Mouse (Mus musculus) megakaryocyte-erythroid progenitor cell, adult 5-6 weeks (primary cell): ENCODE measurements at regions not wholly inside any gene's neighbourhood (a gene's known extent, or its start where the extent isn't known, plus 50 kb on each side); places are given as distances from the start of the nearest gene placed in this dataset.

ENCODE experiments used
- ATAC-seq: replicated peaks from 2 replicates; pipeline ENCODE4 v1.8.0; 2016; ENCODE audit warnings: mild to moderate bottlenecking, inconsistent platforms; ENCODE audit not compliant: severe bottlenecking, poor library complexity, low FRiP score, low TSS enrichment

- no peak for ATAC-seq
Observed at GRCm38 (mm10) chr7:36829710-36830109, 131.8 kb downstream of the Tshz3 start.

GRCm38 (mm10) chr7:36830155-36830554 lies 132.2 kb downstream of the Tshz3 start:
- ATAC-seq = no peak

- ATAC-seq = no peak
Observed at GRCm38 (mm10) chr7:36848279-36848678, 150.4 kb downstream of the Tshz3 start.

GRCm38 (mm10) chr7:36851275-36851889 lies 153.5 kb downstream of the Tshz3 start:
- ATAC-seq = no peak

- no peak for ATAC-seq
Observed at GRCm38 (mm10) chr7:36854308-36854707, 156.4 kb downstream of the Tshz3 start.

GRCm38 (mm10) chr7:36859428-36859827 lies 161.5 kb downstream of the Tshz3 start:
- no peak for ATAC-seq

- no peak for ATAC-seq
Observed at GRCm38 (mm10) chr7:36862481-36862880, 164.6 kb downstream of the Tshz3 start.

- ATAC-seq = no peak
Observed at GRCm38 (mm10) chr7:36863745-36864144, 165.8 kb downstream of the Tshz3 start.

GRCm38 (mm10) chr7:36864675-36865074 lies 166.8 kb downstream of the Tshz3 start:
- ATAC-seq = no peak

GRCm38 (mm10) chr7:36866602-36867001 lies 168.7 kb downstream of the Tshz3 start:
- ATAC-seq = no peak

- ATAC-seq = no peak
Observed at GRCm38 (mm10) chr7:36874004-36874403, 176.1 kb downstream of the Tshz3 start.

- no peak for ATAC-seq
Observed at GRCm38 (mm10) chr7:36877686-36878085, 179.8 kb downstream of the Tshz3 start.

GRCm38 (mm10) chr7:36892776-36893500 lies 195.0 kb downstream of the Tshz3 start:
- ATAC-seq = no peak

- ATAC-seq = no peak
Observed at GRCm38 (mm10) chr7:36896339-36896738, 198.4 kb downstream of the Tshz3 start.

- ATAC-seq = no peak
Observed at GRCm38 (mm10) chr7:36901537-36901936, 203.6 kb downstream of the Tshz3 start.

- no peak for ATAC-seq
Observed at GRCm38 (mm10) chr7:36913304-36913703, 215.4 kb downstream of the Tshz3 start.

- no peak for ATAC-seq
Observed at GRCm38 (mm10) chr7:36914261-36914660, 216.3 kb downstream of the Tshz3 start.

- no peak for ATAC-seq
Observed at GRCm38 (mm10) chr7:36915171-36915570, 217.3 kb downstream of the Tshz3 start.

- no peak for ATAC-seq
Observed at GRCm38 (mm10) chr7:36917011-36917410, 219.1 kb downstream of the Tshz3 start.

- no peak for ATAC-seq
Observed at GRCm38 (mm10) chr7:36919413-36919812, 221.5 kb downstream of the Tshz3 start.

GRCm38 (mm10) chr7:36921003-36921402 lies 223.1 kb downstream of the Tshz3 start:
- no peak for ATAC-seq
